Mouse (Mus musculus): ENCODE measurements around the gene Yars.

DNA sequence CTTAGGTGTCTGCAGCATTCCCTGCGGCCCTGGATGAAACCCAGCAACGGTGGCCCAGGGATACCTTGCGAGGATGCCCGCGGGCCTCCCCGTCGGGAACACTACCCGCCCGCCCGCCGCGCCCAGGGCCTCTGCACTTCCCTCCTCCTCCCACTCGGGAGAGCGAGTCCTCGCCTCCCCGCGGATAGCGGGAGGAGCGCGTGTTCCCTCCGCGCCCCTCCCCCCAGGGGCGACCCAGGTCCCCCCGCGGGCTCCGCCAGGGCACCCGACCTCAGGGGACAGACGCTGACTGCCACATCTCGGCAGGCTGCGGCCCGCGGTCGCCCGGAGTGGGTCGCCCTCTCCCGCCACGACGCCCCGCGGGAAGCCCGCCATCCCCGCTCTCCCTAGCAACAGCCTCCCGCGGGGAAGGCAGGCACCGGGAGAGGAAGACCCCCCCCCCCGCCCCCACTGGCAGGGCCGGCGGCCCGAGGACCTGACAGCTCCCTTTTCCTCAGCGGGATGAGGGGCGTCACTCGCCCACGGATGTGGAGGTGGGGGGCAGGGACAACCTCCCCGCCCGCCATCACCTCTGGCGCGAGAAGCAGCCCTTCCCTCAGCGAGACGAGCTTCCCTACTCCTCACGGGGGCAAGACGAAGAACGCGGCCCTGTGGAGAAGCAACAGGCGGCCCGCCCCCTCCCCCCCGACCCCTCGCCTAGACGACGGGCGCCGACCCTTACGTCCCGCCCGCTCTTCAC lies 588 bp upstream of the Yars start:
- TF ChIP-seq CTCF (IDR thresholded peaks at IDR 0.05; ENCODE audit: extremely low read depth, insufficient read depth, low read length) = no peak
- TF ChIP-seq POLR2A (IDR thresholded peaks at IDR 0.05; ENCODE audit: extremely low read depth, insufficient read depth, low read length) = no peak
